Mouse (Mus musculus) heart, adult 11 months (tissue): ENCODE measurements around the gene Nrip2.

Experiments used
- DNase-seq: peaks from one replicate; pipeline ENCODE4 v3.0.0; 2022

Gene Nrip2

DNA sequence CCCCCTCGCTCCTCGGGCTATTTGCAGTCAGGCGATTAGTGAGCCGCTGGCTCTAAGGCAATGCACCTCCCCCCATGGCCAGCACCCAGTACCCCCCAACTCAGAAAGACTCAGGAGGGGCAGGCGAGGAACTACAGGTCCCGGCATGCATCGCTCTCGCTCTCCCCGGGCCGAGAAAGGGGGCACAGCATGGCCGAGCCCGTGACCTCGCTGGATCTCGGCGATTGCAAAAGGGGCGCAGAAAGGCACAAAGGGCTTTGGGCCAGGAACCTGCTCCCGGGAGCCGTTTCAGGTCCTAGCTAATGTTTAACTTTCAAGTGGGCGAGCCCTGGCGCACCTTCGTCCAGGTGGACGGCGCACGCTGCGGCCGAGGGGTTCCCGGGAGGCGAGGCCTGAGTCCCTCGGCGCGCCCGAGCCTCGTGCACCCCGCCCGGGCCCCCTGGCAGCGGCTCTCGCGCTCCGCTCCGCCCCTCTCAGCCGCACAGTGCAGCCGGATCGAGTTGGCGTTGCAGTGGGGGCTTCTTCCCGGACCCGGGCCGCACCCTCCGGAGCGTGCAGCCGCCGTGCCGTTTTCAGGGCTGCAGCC is 38.7 kb downstream of the Nrip2 start:
- peak; percentile 98 for DNase-seq

DNA sequence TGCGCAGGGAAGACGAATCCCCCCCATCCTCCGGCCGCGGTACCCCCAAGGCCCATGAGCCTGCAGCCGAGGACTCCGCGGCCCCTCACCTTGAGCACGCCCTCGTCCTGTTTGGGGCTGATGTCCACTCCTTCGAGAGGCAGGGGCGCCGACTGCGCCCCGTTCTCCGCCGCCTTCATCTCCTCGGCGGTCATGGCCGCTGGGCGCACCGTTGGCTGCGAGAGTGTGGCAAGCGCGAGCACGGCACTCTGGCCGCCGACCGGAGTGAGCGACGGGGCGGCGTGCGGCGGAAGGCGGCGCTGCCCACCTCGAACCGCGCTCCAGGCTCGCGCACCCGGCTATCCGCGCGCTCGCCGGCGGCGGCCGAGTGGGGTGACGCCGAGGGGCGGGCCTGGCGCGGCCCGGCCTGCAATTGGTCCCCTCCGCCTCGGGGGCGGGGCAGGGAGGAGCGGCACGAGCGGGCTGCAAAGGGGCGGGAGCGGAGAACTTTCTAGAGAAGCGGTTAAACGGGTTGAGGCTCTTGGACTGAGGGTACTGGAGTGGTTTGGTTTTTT is 39.3 kb downstream of the Nrip2 start, which contains the start of gene Fkbp4:
Gene Fkbp4 (minus strand): TSS at position 361 of the 554 bp plus-strand sequence.
- peak; percentile 100 for DNase-seq

GRCm38 (mm10) chr6:128438871-128439341 is 39.8 kb downstream of the Nrip2 start:
- peak; percentile 93 for DNase-seq

GRCm38 (mm10) chr6:128440238-128440637 is 41.1 kb downstream of the Nrip2 start:
- DNase-seq: no peak

GRCm38 (mm10) chr6:128445761-128446535 is 46.9 kb downstream of the Nrip2 start:
- DNase-seq: peak; percentile 96

DNA sequence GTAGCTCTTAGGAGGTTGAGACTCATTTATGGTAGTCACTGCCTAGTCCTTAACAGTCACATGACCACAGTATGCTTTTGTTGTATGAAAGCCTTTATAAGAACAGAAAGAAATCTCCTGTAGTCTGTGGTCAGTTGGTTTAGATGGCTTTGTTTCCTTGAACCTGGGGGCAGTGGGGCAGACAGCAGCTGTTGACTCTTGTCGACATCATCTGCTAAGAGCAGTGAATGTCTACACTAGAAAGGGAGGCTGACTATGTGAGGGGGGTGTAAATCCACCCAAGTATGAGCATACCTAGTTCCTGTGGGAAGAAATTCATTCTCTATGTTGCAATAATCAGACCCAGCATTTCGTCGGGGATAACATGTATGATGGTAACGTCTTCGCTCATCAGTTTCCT is 48.0 kb downstream of the Nrip2 start:
- DNase-seq: no peak

GRCm38 (mm10) chr6:128455835-128456605 is 56.9 kb downstream of the Nrip2 start:
- DNase-seq: peak; percentile 73

GRCm38 (mm10) chr6:128457186-128457585 is 58.1 kb downstream of the Nrip2 start:
- peak; percentile 60 for DNase-seq

- peak; percentile 33 for DNase-seq
These were observed 61.2 kb downstream of the Nrip2 start for GRCm38 (mm10) chr6:128460321-128460720.

DNA sequence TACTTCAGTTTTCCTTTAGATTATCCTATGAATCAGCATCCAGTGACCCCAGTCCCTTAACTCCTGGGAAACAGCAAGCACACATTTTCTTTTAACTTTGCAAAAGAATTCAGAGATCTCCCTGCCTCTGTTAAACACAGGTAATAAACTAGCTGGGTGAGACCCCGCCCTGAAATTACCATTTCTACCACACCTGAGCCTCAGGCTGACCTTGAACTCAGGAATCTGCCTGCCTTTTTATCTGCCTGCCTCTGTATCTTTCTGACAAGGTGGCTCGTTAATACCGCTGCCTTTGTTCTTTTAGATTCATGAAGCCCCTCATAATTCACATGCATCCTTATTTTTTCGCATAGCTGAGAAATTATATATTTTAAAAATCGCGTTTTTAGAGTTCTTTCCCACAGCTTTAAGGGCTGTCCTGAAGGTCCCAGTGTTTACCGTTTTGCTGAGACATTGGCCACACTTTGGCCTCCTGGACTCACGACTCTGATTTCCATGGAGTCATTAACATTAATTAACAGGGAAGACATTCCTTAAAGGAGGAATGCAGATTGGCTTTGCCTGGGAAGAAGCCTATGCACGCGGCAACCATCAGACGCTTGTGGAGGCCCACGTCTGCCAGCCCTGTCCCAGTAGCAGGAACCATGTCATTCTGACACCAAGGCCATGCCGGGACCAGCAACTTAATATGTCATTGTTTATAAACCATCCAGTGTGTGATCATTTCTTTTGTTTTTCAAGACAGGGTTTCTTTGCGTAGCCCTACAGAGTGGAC is 61.8 kb downstream of the Nrip2 start:
- DNase-seq: peak; percentile 12

GRCm38 (mm10) chr6:128461606-128462005 is 62.5 kb downstream of the Nrip2 start:
- DNase-seq: peak; percentile 64

DNA sequence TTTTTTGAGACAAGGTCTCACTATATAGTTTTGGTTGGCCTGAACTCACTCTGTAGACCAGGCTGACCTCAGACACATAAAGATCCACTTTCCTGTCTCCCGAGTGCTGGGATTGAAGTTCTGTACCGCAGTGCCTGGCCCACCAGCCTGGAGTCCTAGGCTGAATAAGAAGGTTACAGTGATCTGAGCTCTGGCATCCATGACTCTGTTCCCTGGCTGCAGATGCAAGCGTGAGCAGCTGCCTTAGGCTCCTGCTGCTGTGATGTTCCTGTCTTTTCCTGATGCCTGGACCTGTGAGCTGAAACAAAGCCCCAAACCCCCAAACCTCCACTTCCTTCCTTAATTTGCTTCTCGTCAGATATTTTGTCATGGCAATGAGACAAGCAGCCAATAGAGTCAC is 65.9 kb downstream of the Nrip2 start:
- peak; percentile 51 for DNase-seq
